Mouse (Mus musculus) kidney, postnatal 14 days (tissue): ENCODE measurements around the gene Gm14862.

Experiments
- DNase-seq: peaks from one replicate; pipeline ENCODE4 v3.0.0; 2022; ENCODE audit warnings: mixed read lengths

Gene Gm14862

DNA sequence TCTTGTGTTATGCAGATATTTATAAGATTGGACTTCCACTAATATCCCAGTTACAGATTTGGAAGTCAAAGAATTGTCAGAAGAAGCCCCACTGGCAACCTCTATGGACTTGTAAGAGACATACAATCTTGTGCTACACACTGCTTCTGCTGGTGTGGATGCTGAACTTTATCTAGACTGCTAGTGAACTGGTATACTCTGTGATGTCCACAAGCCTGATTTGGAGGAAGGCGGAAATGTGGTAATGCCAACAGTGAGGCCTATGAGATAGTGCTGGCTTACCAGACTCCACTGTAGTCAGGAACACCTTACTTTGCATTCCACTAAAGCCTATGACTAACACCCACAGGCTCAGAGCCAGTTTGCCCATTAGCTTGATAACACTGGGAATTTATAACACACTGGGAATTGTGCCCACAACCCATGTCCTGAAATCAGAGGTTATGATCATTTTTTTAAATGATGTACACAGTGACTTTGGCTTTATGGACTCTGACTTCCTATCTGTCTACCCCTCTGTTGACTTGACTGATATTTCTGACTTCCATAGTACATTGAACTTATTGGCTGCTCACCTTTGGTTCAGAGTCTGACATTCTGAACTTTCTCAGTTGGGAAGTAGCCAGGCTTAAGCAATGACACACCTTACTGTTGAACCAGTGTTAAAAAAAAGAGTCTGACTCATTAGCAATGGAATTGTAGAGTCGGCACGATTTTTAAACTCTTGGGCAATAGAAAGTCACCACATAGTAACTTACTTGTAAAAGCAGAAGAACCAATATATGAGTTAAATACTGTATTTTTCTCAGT lies 34.1 kb downstream of the Gm14862 start:
- DNase-seq, result no peak

DNA sequence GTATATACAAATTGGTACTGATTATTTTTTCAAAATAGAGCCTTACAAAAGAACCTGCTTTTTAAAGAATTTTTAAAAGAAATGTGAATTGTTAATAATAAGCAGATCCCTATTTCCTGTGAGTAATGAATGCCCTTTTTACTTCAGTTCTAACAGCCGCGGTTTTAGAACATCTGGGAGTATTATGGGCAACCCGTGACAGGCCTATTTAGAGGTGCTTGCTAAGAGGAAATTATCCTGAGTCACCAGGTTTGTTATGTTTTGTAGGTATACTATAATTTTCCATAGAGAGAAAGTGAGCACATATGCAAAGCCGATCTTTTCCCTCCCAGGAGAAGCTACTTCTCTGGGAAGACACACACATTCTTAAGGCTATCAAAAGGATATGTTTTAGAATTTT lies 35.0 kb downstream of the Gm14862 start:
- DNase-seq, result no peak

DNA sequence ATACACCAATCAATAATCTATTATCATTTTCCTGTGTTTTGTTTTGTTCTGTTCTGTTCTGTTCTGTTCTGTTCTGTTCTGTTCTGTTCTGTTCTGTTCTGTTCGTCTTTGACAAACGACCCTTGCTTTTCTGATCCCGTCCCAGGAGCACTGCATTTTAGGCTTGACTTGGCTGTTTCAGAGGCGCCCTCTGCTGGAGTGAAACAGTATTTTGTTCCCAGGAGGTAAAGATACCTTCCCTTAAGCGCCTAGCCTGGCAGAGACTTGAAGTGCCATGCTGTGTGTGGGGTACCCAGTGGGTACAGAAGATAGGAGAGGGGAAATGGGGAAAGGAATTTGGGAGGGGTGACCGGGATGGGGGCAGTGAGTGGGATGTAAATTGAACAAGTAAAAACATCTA lies 35.5 kb downstream of the Gm14862 start:
- DNase-seq, result peak; percentile 48

DNA sequence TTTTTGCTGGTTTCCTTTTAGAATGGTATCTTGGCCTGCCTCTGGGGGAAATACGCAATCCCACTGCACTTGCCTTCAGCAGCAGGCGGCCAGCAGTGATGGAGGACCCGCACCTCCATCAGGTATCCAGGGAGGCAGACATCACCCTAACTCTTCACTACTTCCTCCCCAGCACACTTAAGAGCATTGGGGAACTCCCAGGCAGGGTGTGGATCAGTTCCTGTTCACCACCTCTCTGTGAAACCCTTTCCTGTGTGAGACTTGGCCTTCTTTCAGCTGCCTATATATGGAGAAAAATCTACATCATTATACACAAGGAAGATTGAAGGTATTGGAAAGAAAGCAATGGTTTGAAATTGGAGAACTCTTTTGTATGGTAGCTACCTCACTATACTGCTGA lies 37.1 kb downstream of the Gm14862 start:
- no peak for DNase-seq

DNA sequence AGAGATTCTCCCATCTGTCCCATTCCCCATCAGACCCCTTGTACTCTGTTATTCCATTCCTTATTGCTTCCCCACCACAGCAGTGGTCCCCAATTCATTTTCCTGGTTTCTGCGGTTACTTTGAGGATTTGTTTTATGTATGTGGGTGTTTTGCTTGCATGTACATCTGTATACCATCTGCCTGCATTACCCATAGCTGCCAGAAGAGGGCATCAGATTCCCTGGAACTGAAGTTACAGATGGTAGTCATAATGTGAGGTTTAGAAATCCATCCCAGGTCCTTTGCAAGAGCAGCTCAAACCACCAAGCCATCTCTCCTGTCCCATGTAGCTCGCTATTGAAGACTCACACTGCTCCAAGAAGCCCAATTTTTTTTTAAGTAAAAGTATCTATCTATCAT lies 40.5 kb downstream of the Gm14862 start:
- no peak for DNase-seq

DNA sequence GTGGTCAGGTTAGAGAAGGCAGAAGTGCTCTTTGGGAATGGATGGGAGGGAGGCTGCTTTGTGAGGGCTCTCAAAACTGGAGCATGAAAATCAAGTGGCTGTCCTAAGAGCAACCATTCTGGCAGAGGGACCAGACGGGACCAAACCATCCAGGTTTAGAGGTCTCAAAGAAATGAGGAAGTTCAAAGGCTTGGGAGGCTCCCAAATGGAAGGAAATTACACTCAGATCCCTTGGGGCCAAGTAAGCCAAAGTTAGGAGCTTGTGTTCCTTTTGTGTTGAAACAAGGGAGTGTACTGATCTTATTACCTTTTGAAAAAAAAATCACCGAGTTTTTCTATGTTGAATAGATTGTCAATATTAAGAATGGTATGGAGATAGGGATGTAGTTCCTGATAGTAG lies 51.6 kb downstream of the Gm14862 start:
- DNase-seq, result no peak

DNA sequence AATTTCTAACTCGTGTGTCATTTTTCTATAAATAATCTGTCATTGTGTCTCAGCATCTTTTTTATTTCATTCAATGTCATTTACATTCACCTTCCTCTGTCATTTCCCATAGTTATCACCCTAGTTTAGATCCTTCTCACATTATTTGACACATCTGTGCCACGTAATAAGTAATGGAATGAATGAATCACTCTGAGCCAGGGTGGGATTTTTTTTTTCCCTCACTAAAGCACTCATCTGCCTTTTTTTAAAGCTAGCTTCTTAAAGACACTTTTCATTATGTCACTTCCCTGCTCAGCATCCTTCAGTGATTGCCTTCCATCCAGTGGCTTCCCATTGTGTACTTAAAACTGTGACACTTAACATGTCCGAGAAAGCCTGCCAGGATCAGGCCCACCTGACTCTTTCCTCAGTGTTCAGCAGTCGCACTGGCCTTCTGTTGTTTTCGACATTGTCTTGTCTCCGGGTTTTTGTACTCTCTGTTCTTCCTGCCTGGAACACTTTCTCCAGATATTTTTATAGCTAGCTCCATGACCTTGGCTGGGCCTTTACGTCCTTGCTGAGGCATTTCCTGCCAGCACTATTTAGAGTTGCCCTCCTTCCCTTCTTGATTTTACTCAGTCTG lies 53.8 kb downstream of the Gm14862 start:
- DNase-seq, result peak; percentile 26

DNA sequence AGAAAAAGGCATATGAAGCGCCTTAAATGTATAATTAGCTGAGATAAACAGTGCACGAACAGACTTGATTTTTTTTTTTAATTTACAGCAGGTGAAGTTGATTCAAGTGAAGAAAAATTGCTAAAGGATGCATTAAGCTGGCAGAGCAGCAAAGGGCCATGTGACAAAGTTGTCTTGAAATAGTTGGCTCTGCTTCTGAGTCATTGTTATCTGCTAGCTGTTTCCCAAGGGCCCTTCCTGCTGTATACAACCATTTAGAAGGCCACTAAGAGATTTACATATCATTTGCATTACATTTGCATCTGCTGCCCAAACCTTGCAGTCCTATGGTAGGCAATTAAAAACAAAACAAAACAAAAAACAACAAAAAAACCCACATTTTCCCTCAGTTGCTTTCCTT lies 54.7 kb downstream of the Gm14862 start:
- no peak for DNase-seq
